Mouse (Mus musculus): ENCODE measurements around the gene Mprip. TPM values are rescaled to one million over a fixed set of nuclear protein-coding genes. Genes with fewer than 3 reads are reported as not detected.

The Mprip gene
- polyA plus RNA-seq, 1 experiment from 2014 or later: 51.1 TPM

GRCm38 (mm10) chr11:59631980-59632379, 29.1 kb upstream of the Mprip start:
- Histone ChIP-seq H3K9ac (ENCODE audit: low read depth, low read length) (no peak overlapping the region), H3K4me1 (ENCODE audit: control insufficient read depth, insufficient read depth, low read length) (no peaks in the 10 kb centered on the region), H3K4me2 (no peak overlapping the region), H3K4me3 (ENCODE audit: low read depth, low read length) (no peak overlapping the region), H3K36me3 (ENCODE audit: control insufficient read depth, insufficient read depth, low read length) (no peaks in the 10 kb centered on the region), H3K27ac (ENCODE audit: low read depth, low read length) (no peak overlapping the region), H3K27me3 (ENCODE audit: control insufficient read depth, insufficient read depth, low read length) (no peaks in the 10 kb centered on the region), H3K9me3 (replicated peaks; ENCODE audit: control insufficient read depth, low read length) (no peaks in the 10 kb centered on the region)
- WGBS (ENCODE audit: insufficient replicate concordance): 78% methylated on average over 4 of the region's 4 CpGs
- ATAC-seq (replicated peaks; ENCODE audit: insufficient number of reproducible peaks, low FRiP score, low TSS enrichment): no peak

DNA sequence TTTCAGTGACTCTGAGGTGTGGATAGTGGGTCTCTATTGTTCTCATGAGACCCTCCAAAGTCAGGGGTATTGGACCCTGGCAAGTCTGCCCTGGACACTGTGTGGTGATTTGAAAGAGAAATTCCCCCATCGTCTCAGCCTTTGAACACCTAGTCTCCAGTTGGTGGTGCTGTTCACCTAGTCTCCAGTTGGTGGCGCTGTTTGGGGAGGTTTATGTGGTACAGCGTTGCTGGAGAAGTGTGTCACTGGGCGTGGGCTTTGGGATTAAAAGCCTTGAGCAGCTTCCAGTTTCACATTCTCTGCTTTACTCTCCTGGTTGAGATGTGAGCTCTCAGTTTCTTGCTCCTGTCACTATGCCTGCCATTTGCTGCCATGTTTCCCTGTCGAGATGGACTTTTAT, 28.1 kb upstream of the Mprip start:
- H3K4me2 ChIP-seq: no peak overlapping the region
- no peaks in the 10 kb centered on the region for H3K36me3 ChIP-seq (ENCODE audit: control insufficient read depth, insufficient read depth, low read length)
- H3K27me3 ChIP-seq (ENCODE audit: control insufficient read depth, insufficient read depth, low read length): no peaks in the 10 kb centered on the region
- no peaks in the 10 kb centered on the region for H3K4me1 ChIP-seq (ENCODE audit: control insufficient read depth, insufficient read depth, low read length)
- H3K9me3 ChIP-seq (replicated peaks; ENCODE audit: control insufficient read depth, low read length): no peaks in the 10 kb centered on the region
- no peak overlapping the region for H3K27ac ChIP-seq (ENCODE audit: low read depth, low read length)
- H3K4me3 ChIP-seq (ENCODE audit: low read depth, low read length): no peak overlapping the region
- no peak for ATAC-seq (replicated peaks; ENCODE audit: insufficient number of reproducible peaks, low FRiP score, low TSS enrichment)
- no peak overlapping the region for H3K9ac ChIP-seq (ENCODE audit: low read depth, low read length)
- 26% methylated on average over 5 of the region's 5 CpGs for WGBS (ENCODE audit: insufficient replicate concordance)

GRCm38 (mm10) chr11:59634001-59634660, 27.0 kb upstream of the Mprip start:
- Histone ChIP-seq H3K4me2 (no peak overlapping the region), H3K4me1 (ENCODE audit: control insufficient read depth, insufficient read depth, low read length) (no peaks in the 10 kb centered on the region), H3K27me3 (ENCODE audit: control insufficient read depth, insufficient read depth, low read length) (no peaks in the 10 kb centered on the region), H3K36me3 (ENCODE audit: control insufficient read depth, insufficient read depth, low read length) (no peaks in the 10 kb centered on the region), H3K4me3 (ENCODE audit: low read depth, low read length) (no peak overlapping the region), H3K27ac (ENCODE audit: low read depth, low read length) (no peak overlapping the region), H3K9me3 (replicated peaks; ENCODE audit: control insufficient read depth, low read length) (no peaks in the 10 kb centered on the region), H3K9ac (ENCODE audit: low read depth, low read length) (no peak overlapping the region)
- ATAC-seq (replicated peaks; ENCODE audit: insufficient number of reproducible peaks, low FRiP score, low TSS enrichment): no peak
- 75% methylated on average over 7 of the region's 7 CpGs for WGBS (ENCODE audit: insufficient replicate concordance)

DNA sequence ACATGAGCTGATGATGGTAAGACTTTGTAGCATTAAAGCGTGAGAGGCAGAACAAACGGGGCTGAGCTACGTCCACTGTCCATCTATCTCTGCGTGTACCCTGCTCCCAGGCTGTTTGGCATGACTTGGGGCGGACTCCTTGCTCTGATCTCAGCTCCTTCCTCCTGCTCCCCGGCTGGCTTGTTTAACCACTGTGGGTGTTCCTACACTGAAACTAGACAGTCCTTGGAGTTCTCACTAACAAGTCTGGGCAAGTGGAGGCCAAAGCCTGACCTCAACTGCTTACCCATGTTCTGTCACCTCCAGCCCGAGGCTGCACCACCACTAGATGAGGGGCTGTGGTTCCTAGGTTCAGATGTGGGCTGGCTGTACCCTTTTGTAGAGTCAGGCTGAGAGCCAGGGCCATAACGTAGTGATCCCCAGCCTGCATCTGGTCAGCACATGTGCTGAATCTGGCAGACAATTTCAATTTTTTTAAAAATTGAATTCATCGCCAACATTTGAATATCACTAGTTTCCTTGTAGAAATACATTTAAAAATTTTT, 25.8 kb upstream of the Mprip start:
- Histone ChIP-seq H3K4me1 (ENCODE audit: control insufficient read depth, insufficient read depth, low read length) (no peaks in the 10 kb centered on the region), H3K4me2 (no peak overlapping the region), H3K9me3 (replicated peaks; ENCODE audit: control insufficient read depth, low read length) (no peaks in the 10 kb centered on the region), H3K4me3 (ENCODE audit: low read depth, low read length) (no peak overlapping the region), H3K27me3 (ENCODE audit: control insufficient read depth, insufficient read depth, low read length) (no peaks in the 10 kb centered on the region), H3K36me3 (ENCODE audit: control insufficient read depth, insufficient read depth, low read length) (no peaks in the 10 kb centered on the region), H3K27ac (ENCODE audit: low read depth, low read length) (no peak overlapping the region), H3K9ac (ENCODE audit: low read depth, low read length) (no peak overlapping the region)
- WGBS (ENCODE audit: insufficient replicate concordance): 72% methylated on average over 9 of the region's 9 CpGs
- ATAC-seq (replicated peaks; ENCODE audit: insufficient number of reproducible peaks, low FRiP score, low TSS enrichment): no peak

GRCm38 (mm10) chr11:59635821-59636694, 25.0 kb upstream of the Mprip start:
- WGBS (ENCODE audit: insufficient replicate concordance): 71% methylated on average over 12 of the region's 12 CpGs
- no peaks in the 10 kb centered on the region for H3K4me1 ChIP-seq (ENCODE audit: control insufficient read depth, insufficient read depth, low read length)

GRCm38 (mm10) chr11:59636695-59637414, 24.2 kb upstream of the Mprip start:
- 64% methylated on average over 7 of the region's 7 CpGs for WGBS (ENCODE audit: insufficient replicate concordance)
- no peaks in the 10 kb centered on the region for H3K27me3 ChIP-seq (ENCODE audit: control insufficient read depth, insufficient read depth, low read length)
- H3K4me1 ChIP-seq (ENCODE audit: control insufficient read depth, insufficient read depth, low read length): no peaks in the 10 kb centered on the region
- no peak overlapping the region for H3K4me3 ChIP-seq (ENCODE audit: low read depth, low read length)
- H3K9ac ChIP-seq (ENCODE audit: low read depth, low read length): no peak overlapping the region
- H3K27ac ChIP-seq (ENCODE audit: low read depth, low read length): no peak overlapping the region
- H3K36me3 ChIP-seq (ENCODE audit: control insufficient read depth, insufficient read depth, low read length): no peaks in the 10 kb centered on the region
- H3K4me2 ChIP-seq: no peak overlapping the region
- ATAC-seq (replicated peaks; ENCODE audit: insufficient number of reproducible peaks, low FRiP score, low TSS enrichment): no peak
- H3K9me3 ChIP-seq (replicated peaks; ENCODE audit: control insufficient read depth, low read length): no peaks in the 10 kb centered on the region

More at GRCm38 (mm10) chr11:59635821-59636694, 25.0 kb upstream of the Mprip start:
- Histone ChIP-seq H3K9me3 (replicated peaks; ENCODE audit: control insufficient read depth, low read length) (no peaks in the 10 kb centered on the region), H3K27me3 (ENCODE audit: control insufficient read depth, insufficient read depth, low read length) (no peaks in the 10 kb centered on the region), H3K36me3 (ENCODE audit: control insufficient read depth, insufficient read depth, low read length) (no peaks in the 10 kb centered on the region), H3K27ac (ENCODE audit: low read depth, low read length) (no peak overlapping the region), H3K4me2 (no peak overlapping the region), H3K4me3 (ENCODE audit: low read depth, low read length) (no peak overlapping the region), H3K9ac (ENCODE audit: low read depth, low read length) (no peak overlapping the region)
- no peak for ATAC-seq (replicated peaks; ENCODE audit: insufficient number of reproducible peaks, low FRiP score, low TSS enrichment)

DNA sequence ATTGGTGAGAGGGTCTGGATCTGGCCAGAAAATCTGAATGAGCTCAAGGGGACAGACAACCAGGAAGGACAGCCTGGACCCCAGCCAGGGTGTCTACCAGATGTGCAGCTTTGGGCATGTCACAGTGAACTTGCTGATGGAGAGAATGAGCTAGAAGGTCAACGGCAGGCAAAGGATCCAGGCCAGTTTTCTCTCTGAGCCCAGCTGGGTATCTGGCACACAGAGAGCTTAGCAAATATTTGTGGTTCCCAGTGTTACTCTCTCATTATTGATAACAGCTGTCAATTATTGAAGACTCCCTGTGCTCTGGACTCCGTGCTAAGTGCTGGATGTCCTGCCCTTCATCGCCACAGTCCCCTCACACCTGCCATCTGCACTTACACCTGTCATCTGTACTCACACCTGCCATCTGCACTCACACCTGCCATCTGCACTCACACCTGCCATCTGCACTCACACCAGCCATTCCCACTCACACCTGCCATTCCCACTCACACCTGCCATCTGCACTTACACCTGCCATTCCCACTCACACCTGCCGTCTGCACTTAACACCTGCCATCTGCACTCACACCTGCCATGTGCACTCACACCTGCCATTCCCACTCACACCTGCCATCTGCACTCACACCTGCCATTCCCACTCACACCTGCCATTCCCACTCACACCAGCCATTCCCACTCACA, 21.0 kb upstream of the Mprip start:
- Histone ChIP-seq H3K4me2 (no peak overlapping the region), H3K4me1 (ENCODE audit: control insufficient read depth, insufficient read depth, low read length) (no peaks in the 10 kb centered on the region), H3K27me3 (ENCODE audit: control insufficient read depth, insufficient read depth, low read length) (no peaks in the 10 kb centered on the region), H3K9me3 (replicated peaks; ENCODE audit: control insufficient read depth, low read length) (no peaks in the 10 kb centered on the region), H3K36me3 (ENCODE audit: control insufficient read depth, insufficient read depth, low read length) (no peaks in the 10 kb centered on the region), H3K27ac (ENCODE audit: low read depth, low read length) (no peak overlapping the region), H3K4me3 (ENCODE audit: low read depth, low read length) (no peak overlapping the region), H3K9ac (ENCODE audit: low read depth, low read length) (no peak overlapping the region)
- 73% methylated on average over 4 of the region's 4 CpGs for WGBS (ENCODE audit: insufficient replicate concordance)
- no peak for ATAC-seq (replicated peaks; ENCODE audit: insufficient number of reproducible peaks, low FRiP score, low TSS enrichment)

- H3K4me1 ChIP-seq (ENCODE audit: control insufficient read depth, insufficient read depth, low read length): no peaks in the 10 kb centered on the region
- H3K27ac ChIP-seq (ENCODE audit: low read depth, low read length): no peak overlapping the region
- H3K36me3 ChIP-seq (ENCODE audit: control insufficient read depth, insufficient read depth, low read length): no peaks in the 10 kb centered on the region
- H3K4me3 ChIP-seq (ENCODE audit: low read depth, low read length): no peak overlapping the region
- 44% methylated on average over 5 of the region's 5 CpGs for WGBS (ENCODE audit: insufficient replicate concordance)
- H3K27me3 ChIP-seq (ENCODE audit: control insufficient read depth, insufficient read depth, low read length): no peaks in the 10 kb centered on the region
- no peaks in the 10 kb centered on the region for H3K9me3 ChIP-seq (replicated peaks; ENCODE audit: control insufficient read depth, low read length)
- H3K9ac ChIP-seq (ENCODE audit: low read depth, low read length): no peak overlapping the region
- no peak overlapping the region for H3K4me2 ChIP-seq
- ATAC-seq (replicated peaks; ENCODE audit: insufficient number of reproducible peaks, low FRiP score, low TSS enrichment): no peak
Measured at GRCm38 (mm10) chr11:59641227-59641626, 19.9 kb upstream of the Mprip start.

Data from heart, embryonic 11.5 days (tissue).